Mouse (Mus musculus): ENCODE data around the gene Tanc2.

GRCm38 (mm10) chr11:105953402-105953801 lies 363.6 kb downstream of the Tanc2 start:
- TF ChIP-seq CTCF (IDR thresholded peaks at IDR 0.05; ENCODE audit: low read depth) (no peak), EP300 (IDR thresholded peaks at IDR 0.05; ENCODE audit: low read depth) (no peak)

Measured in liver, embryonic 14.5 days (tissue).